Mouse (Mus musculus): ENCODE measurements around the gene Cdc42ep3. TPM values are rescaled to one million over a fixed set of nuclear protein-coding genes. Genes with fewer than 3 reads are reported as not detected.

Cdc42ep3 gene
- total RNA-seq (2022), result 10 to 100 TPM in 2 of 4 experiments, 1 to 10 TPM in 2; 9.0 to 16.0 (median 11.8) TPM

DNA sequence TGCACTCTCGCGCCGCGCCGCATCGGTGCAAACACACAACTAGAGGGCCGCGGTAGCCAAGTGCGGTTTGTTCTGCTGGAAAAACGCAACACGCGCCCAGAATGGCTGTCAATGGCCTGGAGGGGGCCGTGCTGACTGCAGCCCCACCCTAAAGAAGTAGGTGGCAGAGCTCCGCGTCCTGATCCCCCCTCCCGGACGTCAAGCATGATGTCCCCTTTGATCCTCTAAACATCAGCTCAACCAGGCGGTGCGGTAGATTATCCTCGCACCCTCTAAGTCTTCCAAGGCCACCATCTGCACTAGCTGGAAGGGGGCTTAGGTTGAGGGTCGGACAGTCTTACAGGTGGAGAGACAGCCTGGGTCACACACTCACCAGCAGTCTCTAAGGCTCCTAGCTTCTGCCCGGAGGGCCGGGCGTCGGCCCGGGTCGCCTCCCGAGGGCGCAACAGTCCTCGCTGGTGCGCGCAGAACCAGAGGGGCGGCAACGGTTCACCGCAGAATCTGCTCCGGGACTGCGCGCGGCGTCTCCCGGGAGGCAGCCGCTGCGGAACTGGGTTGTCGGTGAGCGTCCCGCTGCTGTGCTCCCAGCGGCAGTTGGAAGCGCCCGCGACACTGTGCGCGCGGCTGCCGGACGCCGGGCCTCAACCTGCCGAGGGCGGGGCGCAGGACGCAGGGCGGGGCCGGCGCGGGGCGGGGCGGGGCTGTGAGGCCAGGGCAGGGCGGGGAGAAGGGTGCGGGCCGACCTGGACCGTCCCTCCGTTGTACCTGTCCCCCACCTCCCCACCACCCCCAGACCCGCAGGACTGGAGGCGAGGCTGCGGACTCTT is at the start of gene Cdc42ep3:
Cdc42ep3 (minus strand) TSS at position 648 of the 827 bp plus-strand sequence.
- DNase-seq, result peak; percentile 52

DNA sequence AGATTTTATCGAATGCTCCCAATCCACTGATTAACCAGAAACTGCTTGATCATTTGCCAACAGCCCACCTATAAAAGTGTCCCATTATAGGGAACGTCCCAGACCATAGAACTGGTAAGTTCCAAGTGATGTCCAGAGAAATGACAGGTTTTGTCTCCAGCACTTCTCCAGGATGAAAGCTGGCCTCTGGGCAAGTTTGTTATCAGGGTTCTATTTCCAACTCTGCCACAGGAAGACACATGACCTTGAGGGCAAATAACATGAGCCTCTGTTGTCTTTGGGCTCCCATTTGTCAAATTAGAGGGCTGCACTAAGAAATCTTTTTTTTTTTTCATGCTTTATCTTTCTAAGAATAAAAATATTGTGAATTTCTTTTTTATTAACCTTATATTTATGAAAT is 45.5 kb upstream of the Cdc42ep3 start:
- no peak for DNase-seq

DNA sequence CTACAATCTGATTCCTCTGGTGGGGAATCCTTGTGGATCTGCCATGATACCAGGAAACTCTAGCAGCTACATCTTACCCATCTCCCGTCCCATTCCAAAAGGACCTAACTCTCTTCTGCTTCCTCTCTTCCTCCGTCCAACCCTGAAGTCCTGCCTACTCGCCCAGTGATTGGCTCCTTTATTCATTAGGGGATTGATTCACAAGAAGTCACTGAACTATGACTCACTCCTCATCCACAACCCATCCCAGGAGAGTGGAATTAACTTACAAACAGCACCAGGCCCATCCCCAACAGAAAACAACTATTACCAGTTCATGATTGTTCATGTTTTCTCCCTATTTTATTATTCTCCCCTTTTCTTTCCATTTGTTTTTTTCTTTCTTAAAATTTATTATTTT is 43.5 kb upstream of the Cdc42ep3 start:
- DNase-seq, result no peak

DNA sequence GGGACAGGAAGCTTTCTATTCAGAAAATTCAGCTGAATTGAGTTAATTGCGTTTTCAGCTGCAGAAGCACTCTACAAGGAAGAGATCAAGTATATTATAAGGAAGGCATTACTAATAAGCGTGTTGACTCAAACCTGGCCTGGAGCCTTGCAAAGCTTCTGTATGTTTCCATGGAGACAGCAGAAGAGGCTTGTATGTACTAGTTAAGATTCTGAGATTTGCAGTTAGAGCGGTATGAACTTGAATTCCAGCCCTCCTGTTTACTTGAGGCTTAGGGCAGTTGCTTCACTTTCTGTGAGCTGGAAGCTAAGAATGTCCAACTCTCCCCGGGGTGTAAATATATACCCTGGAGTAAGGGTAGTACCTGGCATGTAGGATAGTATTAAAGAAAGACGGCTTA is 39.9 kb upstream of the Cdc42ep3 start:
- DNase-seq, result no peak

DNA sequence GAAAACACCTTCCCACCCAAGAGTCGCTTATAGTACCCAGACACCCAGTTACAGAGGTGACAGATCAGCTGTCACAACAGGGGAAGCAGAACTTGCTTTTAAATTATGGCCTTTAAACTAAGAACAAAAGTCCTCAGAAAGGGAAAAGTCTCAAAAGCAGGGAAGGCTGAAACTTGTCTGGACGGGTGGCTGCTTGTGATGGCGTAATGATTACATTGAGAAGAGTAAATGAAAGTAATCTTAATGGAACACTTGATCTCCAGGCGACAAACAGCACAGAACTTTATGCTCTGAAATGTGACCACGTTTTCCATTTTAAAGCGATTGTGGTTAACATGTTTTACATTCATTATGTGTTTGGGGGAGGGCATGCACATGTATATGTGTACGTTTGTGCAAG is 39.0 kb upstream of the Cdc42ep3 start:
- no peak for DNase-seq

DNA sequence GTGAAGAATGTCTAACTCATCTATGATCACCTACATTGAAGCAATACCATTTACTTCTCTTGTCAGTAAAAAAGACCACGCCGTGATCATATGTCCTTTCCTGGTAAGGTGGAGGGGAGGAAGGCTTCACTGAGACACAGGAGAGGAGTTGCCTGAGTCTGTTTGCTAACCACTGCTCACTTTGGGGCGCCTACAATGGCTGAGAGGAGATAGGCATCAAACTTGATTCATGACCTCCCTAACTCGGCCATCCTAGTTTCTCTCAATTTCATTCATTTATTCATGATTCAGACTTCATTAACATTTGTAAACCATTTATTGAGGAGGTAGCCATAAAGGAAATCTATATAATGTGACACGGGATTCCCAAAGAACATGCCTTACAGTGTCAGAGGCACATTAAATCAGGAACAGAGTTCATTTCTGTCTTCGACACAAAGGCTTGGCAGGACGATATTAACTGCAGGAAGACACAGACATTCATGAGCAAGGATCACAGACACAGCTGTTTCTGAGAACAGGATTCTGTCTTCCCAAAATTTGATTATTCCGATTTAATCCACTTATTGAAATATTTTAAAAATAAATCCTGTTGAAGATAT is 32.7 kb upstream of the Cdc42ep3 start:
- no peak for DNase-seq

DNA sequence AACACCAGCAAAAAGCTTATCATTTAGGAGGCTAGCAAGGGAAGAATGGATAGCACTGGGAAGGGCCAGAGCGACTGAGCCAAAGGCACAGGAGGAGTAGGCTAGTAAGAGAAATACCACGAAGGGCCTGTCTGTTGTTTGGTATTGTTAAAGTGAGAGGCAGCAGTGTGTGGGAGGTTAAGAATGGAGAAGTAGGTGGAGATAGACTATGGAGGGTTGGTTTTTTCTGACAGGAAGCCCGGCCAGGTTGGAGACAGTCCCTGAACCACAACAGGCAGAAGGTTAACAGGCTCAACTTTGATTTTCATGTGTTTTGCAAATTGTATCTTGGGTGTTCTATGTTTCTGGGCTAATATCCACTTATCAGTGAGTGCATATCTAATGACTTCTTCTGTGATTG is 26.6 kb upstream of the Cdc42ep3 start:
- no peak for DNase-seq

DNA sequence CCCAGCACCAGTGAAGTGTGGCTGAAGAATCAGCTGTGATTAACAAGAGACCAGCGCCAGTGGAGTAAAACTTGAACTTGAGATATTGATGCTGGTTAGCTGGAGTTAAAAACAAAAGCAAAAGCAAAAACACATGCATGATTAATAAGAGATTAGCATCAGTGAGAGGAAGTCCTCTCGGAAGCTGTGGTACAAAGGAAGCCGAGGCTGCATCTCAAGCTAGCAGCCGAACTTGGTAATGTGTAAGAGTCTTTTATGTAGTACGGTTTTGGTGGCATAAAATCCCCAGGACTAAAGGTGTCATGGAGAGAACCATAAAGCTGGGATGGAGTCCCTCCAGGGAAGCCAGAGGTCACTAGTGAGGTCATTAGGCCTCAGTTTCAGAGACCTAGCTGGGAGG is 24.3 kb upstream of the Cdc42ep3 start:
- DNase-seq, result no peak

DNA sequence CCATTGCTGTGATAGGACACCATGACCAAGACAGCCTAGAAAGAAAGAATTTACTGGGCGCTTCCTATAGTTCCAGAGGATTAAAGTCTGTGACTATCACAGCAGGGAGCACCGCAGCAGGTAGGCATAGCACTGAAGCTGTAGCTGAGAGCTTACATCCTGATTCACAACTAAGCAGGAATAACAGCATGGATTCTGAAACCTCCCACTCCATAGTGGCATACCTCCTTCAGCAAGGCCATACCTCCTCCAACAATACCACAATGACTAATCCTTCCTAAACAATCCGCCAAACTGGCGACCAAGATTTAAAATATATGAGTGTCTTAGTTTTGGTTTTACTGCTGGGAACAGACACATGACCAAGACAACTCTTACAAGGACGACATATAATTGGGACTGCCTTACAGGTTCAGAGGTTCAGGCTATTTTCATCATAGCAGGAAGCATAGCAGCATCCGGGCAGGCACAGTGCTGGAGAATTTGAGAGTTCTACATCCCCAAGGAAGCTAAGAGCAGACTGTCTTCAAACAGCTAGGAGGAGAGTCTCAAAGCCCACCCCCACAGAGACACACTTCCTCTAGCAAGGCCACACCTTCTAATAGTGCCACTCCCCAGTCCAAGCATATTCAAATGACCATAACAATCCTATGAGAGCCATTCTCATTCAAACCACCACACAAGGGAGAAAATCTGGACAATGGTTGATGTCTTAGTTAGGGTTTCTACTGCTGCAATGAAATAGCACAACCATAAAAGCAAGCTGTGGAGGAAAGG is 21.7 kb upstream of the Cdc42ep3 start:
- DNase-seq, result no peak

DNA sequence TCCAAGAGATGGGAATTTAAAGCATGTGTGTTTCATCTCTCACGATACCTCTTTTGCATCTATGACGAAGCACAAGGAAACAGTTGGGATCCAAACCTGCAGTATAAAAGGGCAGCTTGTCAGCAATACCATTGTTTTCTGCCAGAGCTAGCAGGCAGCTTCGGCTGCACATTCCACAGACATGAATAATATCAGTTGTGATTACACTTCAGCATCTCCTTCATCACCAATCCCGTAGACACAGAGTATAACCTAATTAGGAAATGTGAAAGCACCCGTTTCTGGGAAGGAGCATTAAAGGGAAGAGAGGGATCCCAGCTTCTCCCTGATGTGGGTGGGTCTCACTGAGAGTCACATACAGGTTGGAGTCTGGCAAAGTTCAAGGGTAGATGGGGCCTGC is 18.1 kb upstream of the Cdc42ep3 start:
- DNase-seq, result no peak

DNA sequence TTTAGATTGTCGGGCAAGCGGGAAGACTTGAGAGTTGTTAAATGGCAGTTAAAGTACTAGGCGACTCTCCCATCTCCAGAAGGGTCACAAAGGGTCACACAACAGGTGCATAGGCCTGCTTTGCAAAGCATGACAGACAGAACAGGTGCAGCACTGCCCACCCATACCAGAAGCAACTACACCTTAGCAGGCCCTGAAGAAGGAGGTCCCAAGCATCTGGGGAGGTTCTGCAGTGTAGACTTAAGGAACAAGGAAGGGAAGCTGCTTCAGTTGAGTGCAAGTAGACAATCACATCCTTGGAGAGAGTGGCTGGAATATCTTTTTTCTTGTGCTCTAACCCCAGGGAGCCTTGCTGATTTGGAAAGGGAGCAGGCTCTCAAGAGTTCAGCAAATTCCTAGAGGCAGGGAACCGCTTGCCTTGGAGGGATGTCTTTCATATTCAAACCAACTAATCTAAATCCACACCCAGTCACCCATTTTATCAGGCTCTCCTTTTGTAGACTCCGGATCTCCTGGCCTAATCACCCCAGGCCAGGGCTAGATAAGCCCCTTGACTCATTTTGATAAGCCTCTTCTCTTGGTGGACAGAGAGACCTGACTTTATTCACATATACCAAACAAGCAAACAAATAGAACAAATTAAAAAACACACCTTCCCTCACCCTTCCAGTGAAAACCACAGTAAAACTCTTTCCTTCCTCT is 10.0 kb upstream of the Cdc42ep3 start:
- DNase-seq, result no peak

DNA sequence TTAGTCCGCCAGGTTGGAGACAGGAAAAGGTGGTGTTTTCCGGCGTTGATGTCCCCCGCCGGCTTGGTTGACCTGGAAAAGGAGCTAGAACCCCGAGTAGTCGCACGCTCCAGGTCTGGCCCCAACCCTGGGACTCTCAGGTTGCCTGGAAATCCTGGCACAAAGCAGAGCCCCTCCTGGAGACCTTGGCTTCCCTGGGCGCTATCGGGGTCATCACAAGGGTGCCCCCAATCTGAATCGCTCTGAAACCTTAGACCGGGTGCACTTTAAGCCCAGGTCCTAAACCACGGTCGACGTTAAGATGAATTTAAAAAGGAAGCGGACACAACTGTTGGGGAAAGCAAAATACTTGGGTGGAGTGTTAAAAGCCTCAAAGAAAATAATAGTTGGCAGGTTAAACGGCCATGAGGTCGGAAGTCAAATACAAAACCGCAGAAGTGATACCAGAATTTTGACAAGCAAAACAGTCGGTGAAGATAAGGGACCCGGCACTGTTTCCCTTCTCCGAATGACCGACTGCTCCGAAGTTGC is 1.2 kb upstream of the Cdc42ep3 start:
- DNase-seq, result peak; percentile 19

DNA sequence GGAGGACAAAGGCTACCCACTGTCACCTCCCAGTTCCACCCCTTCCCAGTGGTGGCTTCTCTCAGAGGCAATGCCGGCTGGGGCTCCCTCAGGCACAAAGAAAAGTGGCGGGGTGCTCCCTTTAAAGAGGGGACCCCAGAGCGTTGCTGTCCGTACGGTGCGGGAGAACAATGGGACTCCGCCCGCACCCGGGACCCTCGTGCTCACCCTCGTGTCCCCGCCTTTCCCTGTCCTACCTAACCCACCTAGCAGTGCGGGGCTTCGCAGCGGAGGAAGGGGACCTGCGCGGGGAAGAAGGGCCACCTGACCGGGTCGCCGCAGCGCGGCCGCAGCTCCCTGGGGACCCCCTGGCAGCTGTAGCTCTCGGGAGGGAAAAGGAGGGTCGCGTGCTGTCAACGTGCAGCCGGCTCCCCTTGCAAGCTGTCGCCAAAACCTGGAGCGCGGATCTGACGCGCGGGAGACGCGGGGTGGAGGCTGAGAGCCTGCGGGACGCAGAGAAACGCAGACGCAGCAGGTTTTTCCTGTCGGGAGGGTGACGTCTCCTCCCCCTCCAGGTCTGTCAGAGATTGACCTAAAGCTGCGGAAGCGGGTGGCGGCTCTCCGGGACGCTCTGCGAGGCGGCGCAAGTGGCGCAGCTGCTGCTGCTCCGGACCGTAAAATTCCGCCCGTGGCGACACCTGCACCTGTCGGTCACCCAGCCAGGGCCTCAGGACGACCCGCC is 540 bp upstream of the Cdc42ep3 start:
- DNase-seq, result peak; percentile 53

DNA sequence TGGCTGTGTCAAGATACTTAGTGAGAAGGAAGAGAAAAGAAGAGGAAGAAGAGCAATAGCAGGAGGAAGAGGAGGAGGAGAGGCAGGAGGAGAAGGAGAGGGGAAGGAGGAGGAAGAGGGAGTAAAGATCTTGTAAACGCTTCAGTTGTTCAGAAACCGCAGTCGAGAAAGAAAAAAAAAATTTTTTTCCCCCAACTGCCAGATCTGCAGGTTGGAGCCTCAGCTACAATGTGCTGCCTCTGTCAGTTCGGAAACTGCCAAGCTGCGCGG is 782 bp downstream of the Cdc42ep3 start:
- no peak for DNase-seq

DNA sequence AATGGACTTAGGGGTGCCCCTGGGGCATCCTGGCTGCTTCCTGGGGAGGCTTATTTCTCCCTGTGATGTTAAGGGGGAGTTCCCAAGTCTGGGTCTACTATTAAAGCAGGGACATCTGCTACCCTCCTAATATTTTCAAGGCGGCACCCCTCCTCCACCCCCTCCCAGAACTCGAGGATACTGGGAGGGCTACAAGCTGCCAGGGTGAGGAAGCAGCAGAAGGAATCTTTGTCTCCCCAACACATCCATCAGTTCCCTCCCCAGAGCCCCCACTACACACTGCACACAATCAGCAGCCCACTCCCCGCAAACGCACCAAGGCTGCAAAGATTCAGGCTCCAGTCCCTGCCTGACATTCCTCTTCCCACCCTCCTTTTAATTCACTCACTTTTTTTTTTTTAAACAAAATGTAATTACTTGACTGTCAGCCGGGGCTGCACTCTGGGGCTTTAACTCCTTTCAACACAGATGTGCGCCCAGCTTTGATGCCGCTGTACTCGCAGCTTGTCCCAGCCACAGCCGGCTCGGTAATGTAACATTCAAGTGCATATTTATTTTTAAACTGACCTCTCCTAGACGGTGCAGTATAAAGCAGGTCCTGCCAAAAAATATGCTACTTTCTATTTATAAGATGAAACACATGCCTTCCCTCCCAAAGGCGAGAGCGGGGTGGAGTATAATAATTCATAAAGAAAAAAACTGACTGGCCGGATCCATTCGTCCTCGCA is 1.3 kb downstream of the Cdc42ep3 start:
- DNase-seq, result no peak

DNA sequence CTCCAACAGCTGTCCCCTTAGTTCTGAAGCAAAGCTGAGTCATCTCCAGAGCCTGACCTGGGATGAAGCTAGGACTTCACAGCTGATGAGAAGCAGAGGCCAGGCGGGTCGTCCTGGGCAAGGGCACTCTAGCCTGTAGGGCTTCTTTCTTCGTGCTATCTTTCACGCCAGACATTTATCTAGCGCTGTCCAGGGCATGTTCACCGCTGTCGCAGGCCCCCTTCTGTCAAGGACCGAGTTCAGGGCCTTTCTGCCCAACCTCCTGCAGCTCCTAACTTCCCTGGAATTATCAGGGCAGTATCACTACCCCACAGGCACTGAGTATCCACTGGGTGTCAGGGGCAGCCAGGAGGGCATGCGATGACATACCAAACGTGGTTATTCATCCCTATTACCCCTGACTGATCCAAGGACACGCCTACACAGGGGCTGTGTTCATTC is 4.1 kb downstream of the Cdc42ep3 start:
- DNase-seq, result no peak

DNA sequence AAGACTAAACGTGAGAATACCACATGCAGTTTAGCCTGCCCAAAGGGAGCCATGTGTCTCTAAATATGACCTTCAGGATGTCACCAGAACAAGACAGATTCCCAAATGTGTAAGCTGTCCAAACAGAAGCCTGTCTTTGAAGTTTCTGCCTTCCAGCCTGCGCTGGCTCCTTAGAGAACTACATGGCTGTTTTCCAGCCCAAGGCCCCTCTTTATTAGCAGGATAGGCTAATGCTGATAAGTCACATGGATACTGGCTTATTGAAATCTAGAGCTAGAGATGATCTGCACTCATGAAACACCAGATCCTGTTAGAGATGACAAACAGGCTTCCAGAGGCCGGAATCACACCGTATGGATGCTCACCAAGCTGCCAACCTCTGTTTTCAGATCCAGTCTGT is 5.5 kb downstream of the Cdc42ep3 start:
- no peak for DNase-seq

DNA sequence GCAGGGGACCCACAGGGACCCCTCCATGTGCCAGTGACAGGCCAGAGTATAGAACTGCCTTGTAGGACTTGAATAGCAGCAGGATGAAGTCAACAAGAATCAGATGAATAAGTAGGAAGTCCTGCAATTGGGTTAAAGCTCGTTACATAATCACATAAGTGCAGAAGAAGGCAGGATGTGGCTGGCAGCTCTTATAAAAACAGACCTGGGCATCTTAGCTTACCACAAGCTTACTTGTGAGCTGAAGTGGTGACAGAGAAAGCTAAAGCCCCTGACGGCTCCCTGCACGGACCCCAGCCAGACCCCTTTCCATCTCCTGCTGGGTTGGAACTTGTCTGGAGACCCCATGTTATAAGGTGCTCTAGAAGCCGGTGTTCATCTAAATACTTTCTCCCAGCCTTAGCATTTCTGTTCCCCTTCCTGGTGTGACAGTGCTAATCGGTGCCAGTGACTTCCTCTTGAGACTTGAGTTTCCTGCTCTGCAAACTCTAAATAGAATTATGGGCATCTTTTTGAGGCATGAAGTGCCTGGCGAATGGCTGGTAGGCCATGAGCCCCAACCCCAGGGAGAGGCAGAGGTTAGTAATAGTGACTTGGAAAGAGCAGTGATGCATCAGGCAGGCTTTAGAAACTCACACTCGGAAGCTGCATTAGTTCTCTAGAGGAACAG is 6.8 kb downstream of the Cdc42ep3 start:
- no peak for DNase-seq

DNA sequence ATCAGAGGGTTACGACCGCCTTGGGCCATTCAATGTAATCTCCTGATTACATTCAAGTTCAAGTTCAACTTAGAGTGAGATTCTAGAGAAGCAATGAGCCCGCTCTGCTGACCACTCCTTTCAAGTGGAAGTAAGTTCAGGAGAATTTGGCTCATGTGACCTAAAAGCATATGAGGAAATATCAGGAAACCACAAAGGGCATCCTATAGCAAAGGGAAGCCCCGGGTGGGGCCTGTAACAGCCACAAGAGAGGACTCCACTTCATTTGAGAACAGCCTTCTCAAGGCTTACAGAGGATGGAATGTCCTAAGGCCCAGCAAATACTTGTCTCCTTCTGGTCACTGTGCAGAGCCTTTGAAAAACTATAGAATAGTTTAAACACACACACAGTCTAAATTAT is 7.6 kb downstream of the Cdc42ep3 start:
- no peak for DNase-seq

DNA sequence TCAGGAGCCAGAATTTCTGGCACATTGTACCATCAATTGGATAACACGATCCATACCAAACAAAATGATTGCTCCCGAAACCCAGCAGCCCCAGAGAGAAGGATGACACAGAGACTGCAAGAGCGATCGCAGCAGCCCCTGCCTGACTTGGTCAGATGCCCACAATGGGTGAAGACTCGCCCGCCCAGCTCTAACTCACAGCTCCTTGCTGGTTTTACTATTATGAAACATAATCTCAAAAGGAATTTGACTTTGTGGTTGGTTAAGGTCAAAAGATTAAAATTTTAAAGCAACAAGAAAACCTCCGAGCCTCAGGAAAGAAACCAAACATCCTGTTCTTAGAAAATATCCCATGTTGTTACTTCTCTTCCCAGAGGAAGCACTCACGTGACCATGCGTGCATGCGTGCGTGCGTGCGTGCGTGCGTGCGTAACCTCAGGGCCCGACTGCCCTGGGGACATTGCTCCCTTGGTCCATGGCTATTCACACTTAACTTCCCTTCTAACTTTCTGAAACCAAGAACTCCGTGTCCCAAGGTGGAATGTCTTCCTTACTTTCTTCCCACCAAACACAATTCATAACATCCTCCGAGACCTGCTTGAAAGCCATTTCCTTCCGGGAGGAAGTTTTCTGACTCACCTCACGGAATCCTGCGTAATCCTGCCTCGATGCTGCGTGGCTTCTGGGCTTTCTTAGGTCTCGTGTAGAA is 9.7 kb downstream of the Cdc42ep3 start:
- DNase-seq, result no peak
